Mouse (Mus musculus) midbrain, embryonic 14.5 days (tissue): ENCODE results near the gene Patl2. TPM values are rescaled to one million over a fixed set of nuclear protein-coding genes. Genes with fewer than 3 reads are reported as not detected.

Experiments used
- ATAC-seq: fragments of 200-750 bp; cut with Nextera tagmentation; 2 replicates; pipeline ENCODE4 v1.8.0; 2017; ENCODE audit warnings: moderate number of reproducible peaks, moderate library complexity; ENCODE audit not compliant: low FRiP score, low TSS enrichment
- DNase-seq: peaks from one replicate; pipeline ENCODE4 v3.0.0-alpha.2; 2015
- H3K27ac ChIP-seq: fragments of 300-500 bp; sonication (generic); replicated peaks from 2 replicates; pipeline ENCODE4 v1.5.1; 2014; ENCODE audit warnings: mild to moderate bottlenecking, low read depth, low read length, moderate library complexity
- H3K27me3 ChIP-seq: fragments of 300-500 bp; sonication (generic); 2 replicates; pipeline ENCODE4 v1.6.1; 2014; ENCODE audit warnings: low read length, control low read depth, mixed read lengths; ENCODE audit not compliant: control insufficient read depth, insufficient read depth
- H3K36me3 ChIP-seq: fragments of 300-500 bp; sonication (generic); 2 replicates; pipeline ENCODE4 v1.6.1; 2014; ENCODE audit warnings: low read length, control low read depth; ENCODE audit not compliant: control insufficient read depth, insufficient read depth
- H3K4me1 ChIP-seq: fragments of 300-500 bp; sonication (generic); 2 replicates; pipeline ENCODE4 v1.6.1; 2014; ENCODE audit warnings: mild to moderate bottlenecking, antibody characterized with exemption, low read length, control low read depth; ENCODE audit not compliant: control insufficient read depth, insufficient read depth
- H3K4me2 ChIP-seq: fragments of 300-500 bp; sonication (generic); 2 replicates; pipeline ENCODE4 v1.6.1; 2014; ENCODE audit warnings: mild to moderate bottlenecking, low read length, moderate library complexity
- H3K4me3 ChIP-seq: fragments of 300-500 bp; sonication (generic); replicated peaks from 2 replicates; pipeline ENCODE4 v1.5.1; 2014; ENCODE audit warnings: low read depth, low read length
- H3K9ac ChIP-seq: fragments of 300-500 bp; sonication (generic); replicated peaks from 2 replicates; pipeline ENCODE4 v1.6.1; 2014; ENCODE audit warnings: mild to moderate bottlenecking, low read length, moderate library complexity
- H3K9me3 ChIP-seq: fragments of 300-500 bp; sonication (generic); 2 replicates; pipeline ENCODE4 v1.6.1; 2016; ENCODE audit warnings: low read length, control low read depth, mixed read lengths; ENCODE audit not compliant: control insufficient read depth
- WGBS: fragments of 180-500 bp; shearing (Covaris S2); extraction: QIAGEN DNeasy Blood & Tissue Kit; methylation state at CpG from one replicate; pipeline ENCODE4 v1.1.7; 2014; 5-methylcytosine and 5-hydroxymethylcytosine counted together
- polyA plus RNA-seq: library from polyadenylated mRNA; unstranded; fragments of >200 nt; fragmentation: Nextera tagmentation; extraction: Ambion mirVana; gene quantifications from 2 replicates; pipeline ENCODE4 v1.2.1, GENCODE M21; 2014

Gene Patl2
- polyA plus RNA-seq, 1 experiment from 2014 or later = not detected

DNA sequence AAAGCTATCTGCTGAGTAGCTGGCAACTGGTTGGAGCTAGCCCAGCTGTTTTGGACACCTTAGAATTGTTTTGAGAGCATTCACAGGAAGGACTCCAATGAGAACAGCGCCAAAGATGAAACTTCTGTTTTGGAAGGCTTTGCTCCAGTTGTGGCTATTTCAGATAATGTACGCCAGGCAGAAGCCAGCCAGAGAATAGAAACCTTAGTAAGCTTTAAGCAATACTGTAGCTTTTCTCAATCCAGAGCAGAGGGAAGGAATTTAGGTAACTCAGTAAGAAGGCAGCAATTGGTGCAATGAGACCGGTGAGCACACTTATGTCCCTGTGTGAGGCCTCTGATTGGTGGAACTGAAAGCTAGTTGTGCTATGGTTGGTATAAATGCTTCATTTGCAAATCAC is 42.9 kb downstream of the Patl2 start:
- 93% methylated on average over 3 of the region's 3 CpGs for WGBS
- H3K9me3 ChIP-seq = no peaks in the 10 kb centered on the region
- no peak for DNase-seq

DNA sequence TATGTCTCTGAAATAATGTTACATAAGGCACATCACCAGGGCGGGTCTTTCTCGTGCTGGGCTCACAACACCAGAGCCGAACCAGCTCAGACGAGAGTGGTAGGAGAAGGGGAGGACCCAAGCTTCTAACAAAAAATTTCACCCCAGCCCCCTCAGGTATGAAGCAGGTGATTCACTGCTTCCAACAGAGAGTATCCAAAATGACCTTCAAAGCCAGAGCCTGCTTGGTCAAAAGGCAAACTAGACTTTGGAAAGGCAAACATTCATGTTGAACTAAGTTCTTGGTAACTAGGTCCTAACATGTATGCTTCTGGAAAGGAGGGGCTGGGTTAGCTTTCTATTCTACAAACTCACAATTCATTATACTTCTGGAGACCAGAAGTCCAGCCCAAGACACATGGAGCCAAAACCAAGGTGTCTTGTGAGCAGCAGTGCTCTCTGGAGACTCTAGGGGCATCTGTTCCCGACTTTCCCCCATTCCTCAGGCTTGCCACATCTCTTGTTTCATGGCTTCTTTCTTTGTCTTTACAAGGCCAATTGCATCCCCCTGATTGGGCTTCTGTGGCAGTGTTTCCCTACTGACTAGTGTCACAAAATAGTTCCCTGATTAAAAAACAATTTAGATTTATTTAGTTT is 44.5 kb downstream of the Patl2 start:
- 80% methylated on average over 5 of the region's 5 CpGs for WGBS
- no peaks in the 10 kb centered on the region for H3K4me1 ChIP-seq

More for the DNA sequence above, 42.9 kb downstream of the Patl2 start:
- Histone ChIP-seq H3K36me3 (no peaks in the 10 kb centered on the region), H3K27ac (no peak overlapping the region), H3K9ac (no peak overlapping the region), H3K4me2 (no peak overlapping the region), H3K27me3 (no peaks in the 10 kb centered on the region), H3K4me1 (0 out of 2 replicates have a peak, but pooled peaks cover 5% of the 10 kb centered on the region), H3K4me3 (no peak overlapping the region)
- ATAC-seq = no peak

DNA sequence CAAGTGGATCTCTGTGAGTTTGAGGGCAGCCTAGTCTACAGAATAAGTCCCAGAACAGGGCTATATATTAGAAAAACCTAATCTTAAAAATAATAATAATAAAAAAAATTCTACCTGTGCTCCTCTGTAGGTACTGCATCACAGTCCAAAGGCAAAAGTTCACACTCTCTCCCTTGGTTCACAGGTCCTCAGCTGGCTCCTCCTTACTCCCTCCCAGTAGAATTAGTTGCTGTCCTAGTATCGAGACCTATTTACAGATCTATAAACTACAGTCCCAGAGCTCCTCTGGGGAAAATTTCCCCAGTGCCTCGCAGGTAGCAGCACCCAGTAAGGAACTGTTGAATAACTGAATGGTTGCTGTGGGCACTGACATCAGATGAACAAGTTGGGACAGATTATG is 45.2 kb downstream of the Patl2 start:
- Histone ChIP-seq H3K4me1 (no peaks in the 10 kb centered on the region), H3K36me3 (no peaks in the 10 kb centered on the region), H3K27me3 (no peaks in the 10 kb centered on the region), H3K9me3 (no peaks in the 10 kb centered on the region), H3K9ac (no peak overlapping the region), H3K4me2 (no peak overlapping the region), H3K4me3 (no peak overlapping the region), H3K27ac (no peak overlapping the region)
- DNase-seq (no peak), ATAC-seq (no peak)
- WGBS = 83% methylated on average over 2 of the region's 2 CpGs

More for the DNA sequence above, 44.5 kb downstream of the Patl2 start:
- H3K4me3 ChIP-seq = no peak overlapping the region
- no peaks in the 10 kb centered on the region for H3K36me3 ChIP-seq
- H3K27me3 ChIP-seq = no peaks in the 10 kb centered on the region
- H3K4me2 ChIP-seq = no peak overlapping the region
- DNase-seq = no peak
- H3K9me3 ChIP-seq = no peaks in the 10 kb centered on the region
- H3K9ac ChIP-seq = no peak overlapping the region
- no peak for ATAC-seq
- H3K27ac ChIP-seq = no peak overlapping the region

DNA sequence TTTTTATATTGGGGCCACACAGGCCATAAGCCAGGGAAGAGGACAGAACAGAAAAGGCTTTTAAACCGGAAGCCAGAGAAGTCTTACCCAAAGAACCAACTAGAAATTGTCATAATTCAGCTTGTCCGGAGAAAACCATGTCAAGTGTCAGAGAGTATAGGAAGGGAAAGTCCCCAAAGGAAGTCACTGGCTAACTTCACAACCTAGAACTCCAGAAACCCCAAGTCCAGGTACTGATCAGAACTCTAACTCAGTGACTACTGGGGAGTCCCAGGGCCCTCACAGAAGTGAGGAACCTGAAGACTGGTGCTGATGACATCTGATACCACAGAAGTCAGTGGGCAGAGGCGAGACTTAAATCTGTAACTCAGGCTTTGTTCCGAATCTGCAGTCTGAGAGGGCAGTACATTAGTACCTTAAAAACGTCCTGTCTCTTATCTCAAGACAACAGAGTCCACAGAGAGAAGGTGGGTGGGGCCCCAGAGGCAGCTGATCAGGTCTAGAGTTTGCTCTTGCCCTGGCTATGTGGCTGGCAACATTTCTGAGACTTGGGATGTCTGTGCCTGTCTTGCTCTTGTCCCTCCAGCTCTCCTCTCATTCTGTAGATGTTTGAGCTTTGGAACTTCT is 48.0 kb downstream of the Patl2 start:
- Histone ChIP-seq H3K4me1 (no peaks in the 10 kb centered on the region), H3K4me2 (no peak overlapping the region), H3K9me3 (no peaks in the 10 kb centered on the region), H3K36me3 (no peaks in the 10 kb centered on the region), H3K9ac (no peak overlapping the region), H3K27me3 (no peaks in the 10 kb centered on the region), H3K4me3 (no peak overlapping the region), H3K27ac (no peak overlapping the region)
- 70% methylated on average over 5 of the region's 5 CpGs for WGBS
- DNase-seq = no peak
- ATAC-seq = no peak

DNA sequence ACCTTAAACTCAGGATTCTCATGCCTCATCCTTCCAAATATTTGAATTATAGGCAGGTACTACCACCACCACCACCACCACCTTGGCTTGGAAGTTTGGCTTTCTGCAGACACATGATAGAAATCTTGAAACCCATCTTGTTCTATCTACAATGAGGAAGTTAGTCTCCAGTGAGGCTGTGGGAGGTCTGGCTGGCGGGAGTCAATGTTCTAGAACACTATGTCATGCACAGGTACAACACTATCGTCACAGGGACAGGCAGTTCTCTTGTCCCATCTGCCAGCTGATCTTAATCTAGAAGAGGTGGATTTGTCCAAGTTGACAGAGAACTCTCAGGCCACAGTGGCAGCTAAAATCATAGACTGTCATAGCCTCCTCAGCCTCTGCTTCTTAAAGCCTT is 53.4 kb downstream of the Patl2 start:
- Histone ChIP-seq H3K9ac (no peak overlapping the region), H3K27me3 (no peaks in the 10 kb centered on the region), H3K4me3 (no peak overlapping the region), H3K27ac (no peak overlapping the region), H3K9me3 (no peaks in the 10 kb centered on the region), H3K4me1 (no peaks in the 10 kb centered on the region), H3K4me2 (no peak overlapping the region), H3K36me3 (no peaks in the 10 kb centered on the region)
- WGBS = 93% methylated on average over 2 of the region's 2 CpGs
- ATAC-seq (no peak), DNase-seq (no peak)

DNA sequence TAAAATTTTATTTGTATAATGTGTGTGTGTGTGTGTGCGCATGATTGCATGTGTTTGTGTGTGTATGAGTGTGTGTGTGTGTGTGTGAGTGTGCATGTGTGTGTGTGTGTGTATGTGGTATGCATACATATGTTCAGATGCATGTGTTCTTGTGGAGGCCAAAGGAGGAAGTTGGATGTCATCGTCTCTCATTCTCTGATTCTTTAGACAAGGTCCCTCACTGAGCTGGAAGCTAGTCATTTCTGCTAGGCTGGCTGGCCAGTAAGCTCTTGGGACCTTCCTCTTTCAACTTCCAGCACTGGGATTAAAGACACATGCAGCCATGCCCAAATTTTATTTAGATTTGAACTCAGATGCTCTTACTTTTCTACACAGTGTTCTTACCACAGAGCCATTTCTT is 53.9 kb downstream of the Patl2 start:
- Histone ChIP-seq H3K4me2 (no peak overlapping the region), H3K27me3 (no peaks in the 10 kb centered on the region), H3K9me3 (no peaks in the 10 kb centered on the region), H3K9ac (no peak overlapping the region), H3K4me3 (no peak overlapping the region), H3K36me3 (no peaks in the 10 kb centered on the region), H3K4me1 (no peaks in the 10 kb centered on the region), H3K27ac (no peak overlapping the region)
- WGBS = 93% methylated on average over 2 of the region's 2 CpGs
- no peak for DNase-seq
- ATAC-seq = no peak

DNA sequence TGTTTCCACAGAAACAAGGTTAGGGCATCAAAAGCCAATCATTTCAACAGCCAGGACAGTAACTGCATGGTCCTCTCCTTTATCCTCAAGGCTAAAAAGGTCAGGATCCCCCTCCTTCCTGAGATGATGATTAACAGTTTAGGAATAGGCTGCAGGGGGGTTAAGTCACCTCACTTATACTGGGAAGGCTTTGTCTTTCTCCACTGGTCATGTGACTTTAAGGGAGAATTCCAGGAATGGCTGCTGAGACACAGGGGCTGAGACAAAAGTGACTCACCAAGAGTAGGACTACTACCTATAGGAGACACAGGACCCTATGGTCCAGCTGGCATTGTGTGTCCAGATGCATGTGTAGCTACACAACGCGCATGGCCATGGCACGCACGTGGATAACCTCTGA is 58.4 kb downstream of the Patl2 start:
- H3K9me3 ChIP-seq = no peaks in the 10 kb centered on the region
- 97% methylated on average over 4 of the region's 4 CpGs for WGBS
- no peak overlapping the region for H3K27ac ChIP-seq
- no peaks in the 10 kb centered on the region for H3K36me3 ChIP-seq
- H3K9ac ChIP-seq = no peak overlapping the region
- DNase-seq = no peak
- H3K4me2 ChIP-seq = no peak overlapping the region
- no peaks in the 10 kb centered on the region for H3K27me3 ChIP-seq
- H3K4me1 ChIP-seq = no peaks in the 10 kb centered on the region
- no peak for ATAC-seq
- H3K4me3 ChIP-seq = no peak overlapping the region

DNA sequence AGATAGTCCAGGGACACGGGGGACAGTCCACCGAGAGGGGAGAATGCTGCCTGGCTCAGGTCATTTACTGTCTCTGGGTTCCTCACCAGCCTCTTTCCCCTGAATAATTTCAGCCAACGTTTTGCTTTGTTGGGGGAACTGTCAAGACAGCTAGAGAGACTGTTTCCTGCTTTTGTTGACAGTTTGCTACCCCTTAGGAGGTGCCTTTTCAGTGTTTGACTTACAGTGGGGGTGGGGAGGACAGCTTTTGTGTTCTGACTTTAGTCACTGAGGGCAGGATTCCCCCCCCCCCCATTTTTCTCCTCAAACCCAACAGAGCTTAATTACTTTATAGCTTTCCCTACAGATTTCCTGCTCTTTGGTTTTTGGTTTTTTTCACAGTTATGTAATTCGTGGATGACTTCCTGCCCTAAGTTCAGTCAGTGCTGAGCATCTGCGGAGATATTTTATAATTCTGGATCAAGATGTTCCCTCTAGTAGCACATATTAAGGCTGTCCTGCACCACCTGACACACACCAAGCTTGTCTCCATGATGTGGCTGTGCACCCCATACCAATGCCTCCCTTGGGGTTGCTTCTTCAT is 59.1 kb downstream of the Patl2 start:
- DNase-seq (no peak), ATAC-seq (no peak)
- H3K27ac ChIP-seq = no peak overlapping the region
- no peak overlapping the region for H3K4me2 ChIP-seq
- H3K9ac ChIP-seq = no peak overlapping the region
- no peaks in the 10 kb centered on the region for H3K36me3 ChIP-seq
- 55% methylated on average over 5 of the region's 5 CpGs for WGBS
- no peaks in the 10 kb centered on the region for H3K9me3 ChIP-seq
- H3K27me3 ChIP-seq = no peaks in the 10 kb centered on the region
- H3K4me1 ChIP-seq = no peaks in the 10 kb centered on the region
- no peak overlapping the region for H3K4me3 ChIP-seq
